Mouse (Mus musculus): Measurements from ENCODE around the gene Uncx.
"Not testable (repeated sequence)": the region's sequence is repeated elsewhere in the genome, so short reads cannot be mapped to it uniquely, and the experiment has no call there.

Gene Uncx

DNA sequence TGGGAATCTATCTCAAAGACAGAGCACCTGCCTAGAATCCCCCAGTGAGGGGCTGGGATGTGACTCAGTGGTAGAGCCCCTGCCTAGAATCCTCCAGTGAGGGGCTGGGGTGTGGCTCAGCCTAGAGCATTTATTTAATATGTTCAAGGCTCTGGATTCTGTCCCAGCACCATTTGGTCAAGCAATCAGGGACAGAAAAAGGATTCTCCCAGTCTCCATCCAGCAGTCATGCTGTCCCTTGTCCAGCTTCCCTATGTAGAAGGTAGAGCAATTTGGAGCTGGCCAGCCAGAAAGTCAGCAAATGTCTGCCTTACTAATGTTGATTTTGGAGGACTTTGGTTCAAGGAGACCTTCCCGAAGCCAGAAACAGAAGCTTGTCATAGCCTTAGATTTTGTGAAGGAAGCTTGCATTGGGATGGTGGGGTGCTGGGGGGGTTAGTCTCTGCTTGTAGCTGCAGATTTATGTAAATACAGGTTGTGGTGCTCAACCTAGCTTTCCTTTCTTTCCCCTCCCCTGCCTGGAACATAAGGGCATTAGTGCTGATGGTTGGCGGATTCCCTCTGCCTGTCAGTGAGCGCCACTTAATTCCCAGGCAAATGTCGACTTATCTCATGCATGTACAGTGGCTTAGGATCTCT is 18.2 kb downstream of the Uncx start:
- no peak for DNase-seq (ENCODE audit: low spot score in 2 of 2)

GRCm38 (mm10) chr5:139564663-139565062 is 21.4 kb downstream of the Uncx start:
- DNase-seq (ENCODE audit: low spot score in 2 of 2): no peak

GRCm38 (mm10) chr5:139565462-139565861 is 22.2 kb downstream of the Uncx start:
- no peak for DNase-seq (ENCODE audit: low spot score in 2 of 2)

DNA sequence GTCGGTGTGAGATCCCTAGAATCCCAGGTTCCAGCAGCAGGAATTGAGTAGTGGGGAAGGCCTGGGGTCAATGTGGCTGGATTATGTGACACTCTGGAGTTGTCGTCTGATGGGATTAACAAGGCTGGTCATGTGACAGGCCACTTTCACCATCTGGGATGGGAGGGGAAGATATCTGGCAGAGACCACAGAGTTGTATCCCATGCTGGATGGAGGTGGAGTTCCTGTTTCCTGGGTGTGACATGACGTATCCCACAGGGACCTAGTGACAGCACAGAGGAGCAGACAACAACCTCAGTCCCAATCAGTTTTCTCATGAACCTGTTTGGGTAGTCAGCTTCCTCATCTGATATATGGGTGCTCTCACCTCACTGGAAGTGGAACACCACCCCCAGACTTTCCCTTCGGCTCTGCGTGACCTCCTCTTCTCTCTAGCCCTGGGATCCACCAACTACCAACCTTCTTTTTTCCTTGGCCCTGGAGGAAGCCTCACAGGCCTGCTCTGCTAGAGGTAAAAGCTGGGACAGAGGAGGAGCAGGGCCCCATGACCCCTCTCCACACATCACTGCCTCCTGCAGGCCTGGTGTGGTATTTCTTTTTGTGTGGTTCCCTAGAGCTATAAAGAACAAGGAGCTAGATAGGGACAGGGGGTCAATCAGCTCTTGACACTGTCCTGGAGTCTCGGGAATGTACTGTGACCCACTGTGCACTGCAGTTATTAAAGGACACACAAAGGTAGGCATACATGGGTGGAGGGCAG is 23.5 kb downstream of the Uncx start:
- DNase-seq (ENCODE audit: low spot score in 2 of 2): no peak

GRCm38 (mm10) chr5:139568079-139568478 is 24.8 kb downstream of the Uncx start:
- DNase-seq (ENCODE audit: low spot score in 2 of 2): no peak

DNA sequence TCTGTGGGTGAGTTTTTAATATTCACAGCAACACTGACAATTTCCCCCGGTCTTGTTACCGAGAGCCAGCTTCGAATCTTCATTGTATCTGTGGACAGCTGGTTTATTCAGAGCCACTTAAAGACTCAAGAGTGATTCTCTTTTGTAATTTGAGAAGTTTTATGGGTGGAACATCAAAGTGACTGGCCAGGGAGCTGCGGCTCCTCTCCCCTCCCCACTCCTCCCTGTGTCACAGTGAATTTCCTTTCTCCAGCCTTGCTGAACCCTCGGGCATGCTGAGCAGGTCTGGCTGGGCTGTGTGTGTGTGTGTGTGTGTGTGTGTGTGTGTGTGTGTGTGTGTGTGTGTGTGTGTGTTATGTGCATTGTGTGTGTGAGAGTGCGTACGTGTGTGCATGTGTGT is 29.2 kb downstream of the Uncx start:
- no peak for DNase-seq (ENCODE audit: low spot score in 2 of 2)

- DNase-seq (ENCODE audit: low spot score in 2 of 2): no peak
Measured at GRCm38 (mm10) chr5:139573606-139574311, 30.5 kb downstream of the Uncx start.

GRCm38 (mm10) chr5:139575054-139575453 is 31.8 kb downstream of the Uncx start:
- no peak for DNase-seq (ENCODE audit: low spot score in 2 of 2)

DNA sequence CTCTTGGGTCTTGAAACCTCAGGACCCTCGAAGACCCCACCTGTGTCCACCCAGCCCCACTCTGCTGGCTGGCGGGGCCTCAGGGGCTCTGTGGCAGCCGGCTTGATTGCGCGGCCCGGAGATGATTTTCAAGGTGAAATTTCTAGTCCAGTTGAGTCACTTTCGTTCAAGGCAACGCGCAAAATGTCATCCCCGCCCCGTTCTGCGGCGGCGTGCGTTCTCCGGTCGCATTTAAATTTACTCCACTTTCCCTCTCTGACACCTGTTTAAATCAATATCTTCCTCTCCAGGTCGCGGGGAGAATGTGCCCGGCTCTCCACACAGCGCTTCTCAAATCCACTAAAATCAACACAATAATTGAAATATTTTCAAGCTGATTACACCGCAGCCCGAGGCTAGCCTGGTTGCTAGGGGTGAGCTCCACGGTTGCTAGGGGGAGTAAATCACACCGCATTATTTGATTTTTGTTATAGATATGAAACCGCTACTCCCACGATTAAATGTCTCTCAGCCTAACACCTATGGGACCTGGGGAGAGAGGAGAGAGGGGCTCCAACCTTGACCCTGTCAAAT is 37.0 kb downstream of the Uncx start:
- no peak for DNase-seq (ENCODE audit: low spot score in 2 of 2)

DNA sequence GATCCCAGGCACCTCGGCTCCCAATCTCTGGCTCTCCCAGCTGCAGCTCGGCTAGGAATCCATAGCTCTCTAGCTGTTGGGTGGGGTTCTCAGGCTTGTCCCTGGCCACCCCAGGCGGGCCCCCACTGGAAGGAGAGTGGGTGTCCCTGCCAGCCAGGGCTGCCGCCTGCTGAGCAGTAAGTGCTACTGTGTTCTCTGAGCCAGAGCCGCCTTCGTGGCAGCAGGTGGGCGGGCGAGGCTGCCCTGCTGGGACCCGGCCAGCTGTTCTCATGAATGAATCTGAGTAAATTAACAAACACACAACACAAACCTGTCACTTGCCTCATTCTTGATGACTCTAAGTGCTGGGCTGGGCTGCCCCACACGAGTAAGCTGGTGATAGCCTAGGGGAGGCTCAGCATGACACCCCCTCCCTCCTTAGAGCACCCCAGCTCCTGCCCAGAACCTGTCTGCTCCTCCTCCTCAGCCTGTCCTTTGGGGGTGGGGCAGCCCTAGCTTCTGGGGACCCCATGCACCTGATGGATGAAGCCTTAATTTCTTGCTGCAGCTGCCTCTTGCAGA is 38.1 kb downstream of the Uncx start:
- peak in 1 of 2 experiments; percentile 20 for DNase-seq (ENCODE audit: low spot score in 2 of 2)

GRCm38 (mm10) chr5:139584971-139585747 is 41.9 kb downstream of the Uncx start:
- DNase-seq (ENCODE audit: low spot score in 2 of 2): no peak

GRCm38 (mm10) chr5:139585748-139586060 is 42.4 kb downstream of the Uncx start:
- DNase-seq (ENCODE audit: low spot score in 2 of 2): no peak

DNA sequence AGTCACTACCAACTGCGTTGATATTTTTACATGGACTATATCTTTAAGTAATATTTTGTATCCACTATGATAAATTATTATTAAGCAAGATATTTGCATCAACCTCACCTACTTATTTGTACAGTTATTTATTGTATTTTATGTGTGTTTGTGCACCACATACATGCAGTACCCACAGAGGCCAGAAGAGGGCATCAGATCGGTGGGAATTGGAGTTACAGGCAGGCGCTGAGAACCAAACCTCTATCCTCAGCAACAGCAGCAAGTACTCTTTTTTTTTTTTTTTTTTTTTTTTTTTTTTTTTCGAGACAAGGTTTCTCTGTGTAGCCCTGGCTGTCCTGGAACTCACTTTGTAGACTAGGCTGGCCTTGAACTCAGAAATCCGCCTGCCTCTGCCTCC is 44.2 kb downstream of the Uncx start:
- not testable (repeated sequence) for DNase-seq (ENCODE audit: low spot score in 2 of 2)

GRCm38 (mm10) chr5:139590682-139591360 is 47.5 kb downstream of the Uncx start:
- not testable (repeated sequence) for DNase-seq (ENCODE audit: low spot score in 2 of 2)

GRCm38 (mm10) chr5:139592011-139592410 is 48.7 kb downstream of the Uncx start:
- DNase-seq (ENCODE audit: low spot score in 2 of 2): no peak

DNA sequence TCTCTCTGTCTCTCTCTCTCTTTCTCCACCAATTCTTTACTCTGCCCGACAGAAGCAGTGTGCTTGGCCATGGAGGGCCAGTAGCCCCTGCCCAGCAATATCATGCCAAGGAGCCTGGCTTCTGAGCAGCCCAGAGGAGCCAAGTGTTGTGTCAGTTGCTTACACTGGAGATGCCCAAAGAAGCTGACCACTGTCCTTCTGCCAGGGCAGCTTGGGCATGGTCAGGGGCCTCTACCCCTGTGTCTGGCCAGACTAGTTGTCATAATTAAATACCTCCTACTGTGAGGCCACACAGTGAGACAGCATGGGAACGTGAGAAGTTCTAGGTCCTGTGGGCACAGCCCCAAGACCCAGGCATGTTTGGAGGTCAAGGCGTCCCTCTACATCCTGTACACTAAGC is 49.6 kb downstream of the Uncx start:
- no peak for DNase-seq (ENCODE audit: low spot score in 2 of 2)

GRCm38 (mm10) chr5:139593746-139594145 is 50.5 kb downstream of the Uncx start:
- DNase-seq (ENCODE audit: low spot score in 2 of 2): no peak

GRCm38 (mm10) chr5:139595001-139595400 is 51.7 kb downstream of the Uncx start:
- DNase-seq (ENCODE audit: low spot score in 2 of 2): no peak

Data from frontal cortex, postnatal 10 days (tissue).